Comparison of ENCODE assay signal across 8 mouse cellular contexts in genomic region chr19:28963513-28963841, GRCm38 (mm10). TPM values are rescaled to one million over a fixed set of nuclear protein-coding genes. Genes with fewer than 3 reads are reported as not detected.
DNase-seq lines count a peak whose midpoint lies in the region; ATAC-seq and TF ChIP-seq lines count a peak whose summit lies in the region.

No protein-coding gene starts in this region.

- peaks cover 13% of the 10 kb centered on the region for H3K4me1 ChIP-seq in embryonic facial prominence, embryonic 14.5 days (ENCODE audit: control insufficient read depth, insufficient read depth, low read length)
- peaks cover 6% of the 10 kb centered on the region; the same call in 1 of the 2 replicates for H3K4me1 ChIP-seq in intestine, embryonic 14.5 days (replicated peaks; ENCODE audit: control insufficient read depth, insufficient read depth, low read length)

- no peaks in the 10 kb centered on the region for H3K27me3 ChIP-seq in embryonic facial prominence, embryonic 14.5 days (replicated peaks; ENCODE audit: control insufficient read depth, insufficient read depth, low read length)
- H3K27me3 ChIP-seq in intestine, embryonic 14.5 days (replicated peaks; ENCODE audit: control insufficient read depth, insufficient read depth, low read length) = no peaks in the 10 kb centered on the region
- H3K27me3 ChIP-seq in myocyte (ENCODE audit: control insufficient read depth, insufficient read depth, insufficient read length) = peaks cover 13% of the 10 kb centered on the region

- TF ChIP-seq CTCF in left cerebral cortex, adult 2 months (IDR thresholded peaks at IDR 0.05) = no peak; the same call in 1 of the 2 replicates

- no peaks in the 10 kb centered on the region for H3K79me2 ChIP-seq in myocyte (ENCODE audit: control insufficient read depth, insufficient read depth)

- no peaks in the 10 kb centered on the region for H3K36me3 ChIP-seq in embryonic facial prominence, embryonic 14.5 days (ENCODE audit: control insufficient read depth, insufficient read depth, low read length)
- no peaks in the 10 kb centered on the region for H3K36me3 ChIP-seq in intestine, embryonic 14.5 days (ENCODE audit: control insufficient read depth, insufficient read depth, low read length)
- no peaks in the 10 kb centered on the region for H3K36me3 ChIP-seq in myocyte (ENCODE audit: control insufficient read depth, insufficient read depth)

- H3ac ChIP-seq in myocyte (ENCODE audit: control insufficient read depth, insufficient read length) = peak overlapping the region; percentile 4

- peak overlapping the region; percentile 79 for H3K4me3 ChIP-seq in left cerebral cortex, adult 2 months
- peak overlapping the region; percentile 83 for H3K4me3 ChIP-seq in embryonic facial prominence, embryonic 14.5 days (ENCODE audit: low read depth, low read length)
- H3K4me3 ChIP-seq in intestine, embryonic 14.5 days (ENCODE audit: low read depth, low read length) = peak overlapping the region; percentile 70
- H3K4me3 ChIP-seq in myocyte = peak overlapping the region; percentile 12

- no peaks in the 10 kb centered on the region for H3K9me3 ChIP-seq in embryonic facial prominence, embryonic 14.5 days (ENCODE audit: control insufficient read depth, low read length)
- H3K9me3 ChIP-seq in intestine, embryonic 14.5 days (ENCODE audit: control insufficient read depth, low read length) = no peaks in the 10 kb centered on the region

- H3K27ac ChIP-seq in left cerebral cortex, adult 2 months = peak overlapping the region; percentile 95
- H3K27ac ChIP-seq in embryonic facial prominence, embryonic 14.5 days (replicated peaks; ENCODE audit: low read depth, low read length) = no peak overlapping the region
- no peak overlapping the region for H3K27ac ChIP-seq in intestine, embryonic 14.5 days (ENCODE audit: low read depth)

- intact Hi-C loops in left cerebral cortex, adult 2 months (cut with DNase I) = loop anchor here (1.0 to 2.0 kb wide), 3 partner anchors 61 to 187 kb away; partner anchors contain the start of gene Slc1a1

- peak overlapping the region; percentile 85 for H3K9ac ChIP-seq in embryonic facial prominence, embryonic 14.5 days (ENCODE audit: low read depth, low read length)
- peak overlapping the region; percentile 69 for H3K9ac ChIP-seq in intestine, embryonic 14.5 days (ENCODE audit: low read length)

- H3K4me2 ChIP-seq in embryonic facial prominence, embryonic 14.5 days (ENCODE audit: low read depth, low read length) = peak overlapping the region; percentile 92
- H3K4me2 ChIP-seq in intestine, embryonic 14.5 days (ENCODE audit: low read length) = peak overlapping the region; percentile 83
- peak overlapping the region; percentile 69 for H3K4me2 ChIP-seq in myocyte (ENCODE audit: low read depth)

- no peak for DNase-seq in left cerebral cortex, adult 2 months (ENCODE audit: extremely low spot score in 1 of 2, low spot score in 2 of 2)
- no peak for DNase-seq in left cerebral cortex, adult 9 months (ENCODE audit: low spot score in 2 of 2)
- DNase-seq in embryonic facial prominence, embryonic 14.5 days (ENCODE audit: low spot score) = no peak
- DNase-seq in intestine, embryonic 14.5 days (ENCODE audit: low spot score) = no peak
- no peak for DNase-seq in cerebellum, postnatal 14 days
- no peak for DNase-seq in cerebellum, postnatal 25 days
- DNase-seq in urinary bladder, postnatal 14 days (ENCODE audit: low spot score) = no peak

- 0% methylated on average over 4 of the region's 4 CpGs for WGBS in embryonic facial prominence, embryonic 14.5 days
- WGBS in intestine, embryonic 14.5 days = 9% methylated on average over 4 of the region's 4 CpGs

- no peak for TF ChIP-seq POLR2A in myocyte (IDR thresholded peaks at IDR 0.05; ENCODE audit: insufficient read length, low read depth)

- ATAC-seq in embryonic facial prominence, embryonic 14.5 days (ENCODE audit: low read depth) = no peak
- ATAC-seq in intestine, embryonic 14.5 days (replicated peaks; ENCODE audit: low FRiP score, low TSS enrichment, low read depth) = no peak

TF ChIP-seq in myocyte, 11 proteins besides CTCF, POLR2A, EP300 and RAD21:
- TF ChIP-seq POLR2AphosphoS2 (IDR thresholded peaks at IDR 0.05; ENCODE audit: insufficient read length, low read depth) (no peak), MYOD1 (IDR thresholded peaks at IDR 0.05; ENCODE audit: control insufficient read depth in 1 of 3, insufficient read length in 2 of 3, low read depth in 2 of 3) (no peak), REST (IDR thresholded peaks at IDR 0.05; ENCODE audit: insufficient read depth, insufficient read length) (no peak), TCF12 (IDR thresholded peaks at IDR 0.05; ENCODE audit: insufficient read depth, poor library complexity, severe bottlenecking) (no peak), CEBPB (IDR thresholded peaks at IDR 0.05; ENCODE audit: insufficient read depth, poor library complexity, severe bottlenecking) (no peak)

RNA-seq across cellular contexts. Expression of gene Plpp6, which starts 0.3 kb away (rescaled TPM):
- total RNA-seq in left cerebral cortex, adult 2 months (2021) = 10 to 100 TPM; 57.4 to 58.1 TPM
- 8.4 and 9.3 TPM in 2 replicates for polyA plus RNA-seq in embryonic facial prominence, embryonic 14.5 days (2014; fragmentation: Nextera tagmentation; extraction: Ambion mirVana)
- polyA plus RNA-seq in intestine, embryonic 14.5 days (2014; fragmentation: Nextera tagmentation; extraction: Ambion mirVana) = 10.1 and 13.5 TPM in 2 replicates
- 1.1 TPM for polyA plus RNA-seq in myocyte (2012; fragmentation: generic; extraction: Trizol)

RNA-seq across cellular contexts. Expression of gene 4430402I18Rik, which starts 4.1 kb away (rescaled TPM):
- total RNA-seq in left cerebral cortex, adult 2 months (2021) = 1 to 10 TPM; 7.4 to 7.9 TPM
- 1.4 and 1.8 TPM in 2 replicates for polyA plus RNA-seq in embryonic facial prominence, embryonic 14.5 days (2014; fragmentation: Nextera tagmentation; extraction: Ambion mirVana)
- 0.23 and 0.56 TPM in 2 replicates for polyA plus RNA-seq in intestine, embryonic 14.5 days (2014; fragmentation: Nextera tagmentation; extraction: Ambion mirVana)
- polyA plus RNA-seq in myocyte (2012; fragmentation: generic; extraction: Trizol) = 0.16 TPM

RNA-seq across cellular contexts. Expression of gene Cdc37l1, which starts 26.7 kb away (rescaled TPM):
- total RNA-seq in left cerebral cortex, adult 2 months (2021) = 100 to 1,000 TPM; 106 to 110 TPM
- polyA plus RNA-seq in embryonic facial prominence, embryonic 14.5 days (2014; fragmentation: Nextera tagmentation; extraction: Ambion mirVana) = 35.8 and 41.8 TPM in 2 replicates
- polyA plus RNA-seq in intestine, embryonic 14.5 days (2014; fragmentation: Nextera tagmentation; extraction: Ambion mirVana) = 42.9 and 46.7 TPM in 2 replicates
- polyA plus RNA-seq in myocyte (2012; fragmentation: generic; extraction: Trizol) = 9.2 TPM

Comparison
In these comparisons a context has a peak if more than half of its experiments do, and no peak if none do; other contexts are left out.
1. H3K4me3 ChIP-seq: peak in every context shown above with its lines; median percentile 83 in embryonic facial prominence, embryonic 14.5 days; 79 in left cerebral cortex, adult 2 months; 70 in intestine, embryonic 14.5 days; 12 in myocyte.